Mouse (Mus musculus): ENCODE measurements at regions not wholly inside any gene's neighbourhood (a gene's known extent, or its start where the extent isn't known, plus 50 kb on each side); places are given as distances from the start of the nearest gene placed in this dataset.

DNA sequence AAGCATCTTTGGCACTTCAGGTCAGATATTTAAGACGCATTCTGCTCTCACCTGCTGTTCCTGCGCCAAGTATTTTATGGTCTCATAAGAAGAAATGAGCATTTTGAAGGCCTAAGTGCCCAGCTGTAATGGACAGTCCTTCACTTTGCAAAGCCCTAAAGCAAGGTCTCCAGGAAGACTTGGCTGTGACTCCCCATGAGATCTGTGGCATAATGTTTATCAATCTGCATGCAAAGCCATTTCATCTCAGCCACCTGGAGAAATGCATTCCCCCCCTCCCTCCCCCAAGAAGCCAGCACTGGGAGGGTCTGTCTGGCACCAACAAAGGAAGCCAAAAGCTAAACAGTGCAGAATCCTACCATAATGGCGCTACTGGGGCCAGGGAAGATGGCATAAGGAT, 437.4 kb downstream of the Slc4a3 start:
- DNase-seq (ENCODE audit: extremely low read depth, low read depth, low spot score), result no peak

DNA sequence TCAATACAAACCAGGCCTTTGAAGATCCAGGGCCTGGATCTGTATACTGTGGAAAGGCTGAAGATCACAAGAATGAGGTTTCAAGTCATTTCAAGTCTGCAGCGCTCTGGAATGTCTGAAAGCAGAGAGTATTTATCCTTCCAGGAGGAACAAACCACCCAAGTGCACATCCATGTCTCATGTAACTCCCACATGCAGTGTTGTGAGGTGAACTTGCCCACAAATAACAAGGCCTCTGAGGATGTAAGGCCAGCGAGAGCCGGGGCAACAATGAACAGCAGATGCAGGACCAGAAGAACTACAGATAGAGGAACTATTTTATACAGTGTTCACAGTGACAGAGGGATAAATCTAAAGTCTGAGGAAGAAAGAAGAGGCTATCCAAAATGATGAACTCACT, 442.4 kb downstream of the Slc4a3 start:
- DNase-seq (ENCODE audit: extremely low read depth, low read depth, low spot score), result no peak

DNA sequence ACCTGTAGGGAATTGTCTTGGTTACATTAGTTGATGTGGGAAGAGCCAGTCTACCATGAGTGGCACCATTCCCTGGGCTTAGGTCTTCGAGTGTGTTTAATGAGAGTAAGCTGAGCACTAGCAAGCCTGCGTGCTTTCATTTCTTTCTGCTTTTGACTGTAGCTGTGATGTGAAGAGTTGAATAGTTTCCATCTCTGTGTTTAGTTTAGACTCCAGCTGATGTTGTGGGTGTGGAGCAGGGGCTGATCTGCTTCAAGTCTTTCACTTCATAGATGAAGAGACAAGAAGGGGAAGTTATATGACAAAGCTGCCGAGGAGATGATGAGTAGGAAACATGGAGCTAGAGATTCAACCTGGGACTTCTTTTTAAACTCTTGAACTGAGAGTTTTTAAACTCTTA, 446.0 kb downstream of the Slc4a3 start:
- DNase-seq (ENCODE audit: extremely low read depth, low read depth, low spot score), result no peak

DNA sequence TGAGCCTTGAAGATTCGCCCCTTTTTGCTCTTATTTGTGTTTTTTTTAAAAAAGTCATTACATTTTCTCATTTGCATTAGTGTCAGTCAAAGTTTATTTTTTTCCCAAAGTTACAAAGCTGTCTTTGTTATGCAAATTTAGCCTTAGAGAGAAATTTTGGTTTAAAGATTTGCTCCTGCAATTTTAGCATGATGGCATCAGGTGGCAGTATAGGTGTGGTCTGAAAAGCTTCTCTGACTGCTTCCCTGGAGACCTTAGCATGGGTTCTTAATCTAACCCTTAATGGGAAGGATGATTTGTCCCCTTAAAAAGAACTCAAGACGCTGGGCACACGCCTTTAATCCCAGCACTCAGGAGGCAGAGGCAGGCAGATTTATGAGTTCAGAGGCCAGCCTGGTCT, 451.2 kb downstream of the Slc4a3 start:
- no peak for DNase-seq (ENCODE audit: extremely low read depth, low read depth, low spot score)

DNA sequence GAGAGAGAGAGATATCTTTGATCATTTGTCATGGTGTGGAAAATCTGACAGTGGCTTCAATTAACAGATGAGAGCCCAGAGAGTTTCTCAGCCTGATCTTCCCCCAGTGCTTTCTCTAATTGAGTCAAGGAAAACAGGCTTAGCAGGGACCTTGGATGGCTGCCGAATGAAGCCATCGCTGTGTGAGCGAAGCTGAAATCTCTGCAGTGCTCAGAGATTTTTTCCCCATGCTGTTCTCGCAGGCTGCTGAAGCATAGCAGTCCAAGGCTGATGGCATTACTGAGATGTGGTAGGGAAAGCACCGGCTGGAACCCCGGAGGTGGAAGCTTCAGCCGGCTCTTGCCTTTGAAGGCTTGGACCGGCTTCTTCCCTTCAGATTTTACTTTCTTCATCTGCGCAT, 455.1 kb downstream of the Slc4a3 start:
- no peak for DNase-seq (ENCODE audit: extremely low read depth, low read depth, low spot score)

DNA sequence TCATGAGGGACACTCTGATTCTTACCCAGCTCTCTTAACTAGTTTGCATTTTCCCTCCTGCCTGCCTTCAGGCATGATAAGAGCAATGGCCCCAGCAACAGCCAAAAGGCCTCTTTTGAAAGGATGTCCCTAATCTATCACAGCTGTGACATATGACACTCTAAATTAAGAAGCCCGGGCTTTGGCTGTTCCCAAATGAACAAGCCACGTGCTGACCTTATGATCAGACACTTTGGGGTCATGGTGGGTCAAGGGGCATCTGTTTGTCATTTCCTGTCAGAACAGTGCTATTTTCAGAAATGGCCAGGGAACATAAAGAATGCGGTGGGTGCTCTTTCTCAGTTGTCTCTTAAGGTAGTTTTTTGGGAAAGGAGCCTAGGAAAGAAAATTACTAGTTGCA, 463.5 kb downstream of the Slc4a3 start:
- DNase-seq (ENCODE audit: extremely low read depth, low read depth, low spot score), result no peak

DNA sequence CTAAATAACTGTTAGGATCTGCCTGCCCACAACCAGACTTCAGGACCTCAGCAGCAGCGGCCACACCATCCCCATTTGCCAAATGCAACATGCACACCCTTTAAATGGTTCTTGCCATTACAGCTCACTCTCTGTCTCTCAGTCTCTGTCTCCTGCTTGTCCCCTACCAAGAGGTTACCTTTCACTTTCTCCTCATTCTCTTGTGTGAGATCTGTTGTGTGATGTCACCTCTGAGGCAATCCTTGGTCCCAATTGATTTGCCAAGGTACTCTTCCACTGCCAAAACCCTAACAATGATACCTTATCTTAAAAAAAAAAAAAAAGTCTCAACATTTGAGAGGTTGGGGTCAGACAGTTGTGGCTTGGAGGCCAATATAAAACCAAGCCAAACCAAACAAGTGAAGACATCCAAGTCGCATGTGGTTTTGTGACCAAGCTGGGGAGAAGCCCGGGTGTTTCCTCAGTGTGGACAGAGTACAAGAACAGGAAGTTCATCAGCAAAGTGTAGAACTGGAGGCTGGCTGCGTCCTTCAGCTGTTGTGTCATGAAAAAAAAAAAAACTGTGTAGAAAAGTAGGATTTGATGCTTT, 464.2 kb downstream of the Slc4a3 start:
- no peak for DNase-seq (ENCODE audit: extremely low read depth, low read depth, low spot score)

DNA sequence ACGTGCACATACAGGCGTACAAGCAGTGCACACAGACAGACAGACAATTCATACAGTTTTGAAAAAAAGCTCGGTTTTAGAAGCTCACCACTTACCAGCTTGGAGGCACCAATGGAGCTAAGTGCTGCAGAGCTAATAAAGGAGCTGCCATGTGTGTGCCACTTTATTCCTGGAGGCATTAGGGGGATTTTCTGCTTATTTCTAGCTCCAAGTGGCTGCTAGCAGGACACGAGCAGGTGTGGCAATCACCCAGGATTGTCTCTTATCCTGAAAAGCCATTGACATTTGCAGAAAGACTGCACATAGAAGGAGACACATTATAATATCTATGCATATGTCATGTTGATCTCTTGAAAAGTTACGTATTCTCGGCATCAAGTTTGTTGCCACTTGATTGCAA, 472.5 kb downstream of the Slc4a3 start:
- DNase-seq (ENCODE audit: extremely low read depth, low read depth, low spot score), result no peak

DNA sequence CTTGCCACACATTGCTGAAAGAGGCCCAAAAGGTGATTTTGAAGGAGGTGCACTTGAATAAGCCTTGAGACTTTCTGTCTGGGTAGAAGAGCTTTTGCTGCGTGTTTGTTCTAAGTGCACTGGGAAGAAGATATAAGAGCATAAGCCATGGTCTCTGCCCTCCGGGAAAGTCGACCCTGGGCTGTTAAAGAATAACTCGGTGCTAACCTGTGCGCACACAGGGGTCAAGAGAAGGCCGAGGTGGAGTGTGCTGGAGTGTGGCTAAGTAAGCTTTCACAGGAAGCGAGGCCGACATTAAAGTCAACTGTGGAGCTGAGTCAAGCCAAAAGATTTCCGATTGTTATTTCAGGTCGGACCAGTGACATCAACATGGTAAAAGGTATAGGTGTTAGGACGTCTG, 473.0 kb downstream of the Slc4a3 start:
- DNase-seq (ENCODE audit: extremely low read depth, low read depth, low spot score), result no peak

DNA sequence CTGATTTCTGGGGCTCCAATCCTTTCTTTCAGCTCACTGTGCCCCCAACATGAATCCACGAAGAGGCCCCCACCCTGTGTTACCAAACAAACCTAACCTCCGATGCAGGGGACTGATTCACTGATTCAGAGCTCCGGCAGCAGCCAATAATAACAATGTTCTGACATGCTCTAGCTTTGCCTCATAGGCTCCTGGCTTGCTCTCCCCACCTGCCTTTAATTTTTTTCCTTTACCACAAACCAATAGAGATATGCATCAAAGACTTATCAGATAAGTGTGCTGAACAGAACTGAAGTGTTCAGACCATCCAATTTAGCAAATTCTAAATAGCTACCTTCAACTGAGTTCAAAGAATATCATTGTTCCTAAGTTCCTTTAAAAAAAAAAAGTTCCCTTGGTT, 478.6 kb downstream of the Slc4a3 start:
- no peak for DNase-seq (ENCODE audit: extremely low read depth, low read depth, low spot score)

DNA sequence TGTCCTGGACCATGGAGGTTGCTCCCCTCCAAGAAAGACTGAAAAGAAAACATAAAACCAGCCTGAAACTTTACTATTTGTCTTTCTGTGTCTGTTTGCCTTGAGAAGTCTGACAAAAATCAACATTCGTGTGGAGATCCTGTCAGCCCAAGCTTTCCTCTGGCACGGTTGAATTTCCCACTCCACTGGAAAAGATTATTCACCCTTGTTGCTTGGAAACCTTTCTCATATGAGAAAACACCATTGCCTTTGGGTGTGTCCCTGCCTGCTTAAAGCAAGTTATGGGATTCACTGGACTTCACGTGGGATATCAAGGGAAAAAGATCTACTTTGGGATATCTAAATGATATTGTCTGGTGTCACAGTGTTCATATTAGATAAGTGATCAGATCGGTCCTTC, 479.3 kb downstream of the Slc4a3 start:
- DNase-seq (ENCODE audit: extremely low read depth, low read depth, low spot score), result no peak

DNA sequence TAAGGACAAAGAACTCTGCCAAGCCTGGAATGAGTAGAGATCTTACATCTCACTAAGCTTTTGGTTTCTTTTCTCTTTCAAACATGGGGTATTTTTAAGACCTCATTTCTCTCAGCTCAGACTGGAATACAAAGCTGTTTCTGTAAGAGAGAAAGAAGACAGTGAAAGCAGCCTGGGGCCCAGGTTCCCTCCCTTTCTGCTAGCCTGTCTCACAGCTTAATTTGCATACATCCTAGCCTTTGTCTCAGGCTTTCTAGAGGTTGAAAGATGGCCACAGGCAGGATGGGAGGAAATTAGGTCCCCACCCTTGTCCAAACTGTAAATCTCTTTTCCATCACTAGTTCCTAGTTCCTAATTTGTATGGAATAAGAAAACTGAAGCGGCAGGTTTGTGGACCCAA, 483.0 kb downstream of the Slc4a3 start:
- DNase-seq (ENCODE audit: extremely low read depth, low read depth, low spot score), result no peak

DNA sequence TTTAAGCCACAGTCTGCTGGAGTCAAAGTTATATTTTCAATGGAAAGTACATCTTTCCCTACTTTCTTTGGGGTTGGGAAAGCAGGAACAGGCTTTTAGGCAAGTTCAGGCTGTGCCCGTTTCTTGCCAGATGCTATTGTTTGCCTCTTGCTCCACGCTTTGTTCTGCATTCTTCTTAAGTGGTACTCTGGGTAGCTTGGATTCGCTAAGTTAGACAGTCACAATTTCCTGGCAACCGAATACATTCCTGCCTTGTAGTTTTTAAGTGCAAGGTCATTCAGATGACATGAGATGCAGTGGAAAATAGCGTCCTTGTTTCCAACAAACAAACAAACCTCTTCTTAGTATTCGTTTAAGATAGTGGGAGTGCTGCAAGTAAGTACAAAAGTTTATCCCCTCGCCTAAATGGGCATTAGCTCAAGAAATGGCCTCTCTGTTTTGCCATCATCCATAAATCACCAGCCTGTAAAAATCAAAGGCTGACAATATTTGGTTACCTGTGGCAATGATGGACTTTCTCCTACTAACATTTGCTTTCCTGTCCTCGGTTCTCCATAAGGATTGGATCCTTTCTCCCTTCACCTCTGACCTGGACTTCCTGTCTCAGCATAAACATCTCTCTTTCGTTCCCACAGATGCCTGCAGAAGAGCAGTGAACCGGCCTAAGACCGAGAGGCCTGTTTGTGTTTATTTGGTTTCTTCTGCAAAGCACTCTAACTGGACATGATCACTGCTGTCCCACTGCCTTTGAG, 485.3 kb downstream of the Slc4a3 start:
- DNase-seq (ENCODE audit: extremely low read depth, low read depth, low spot score), result no peak

DNA sequence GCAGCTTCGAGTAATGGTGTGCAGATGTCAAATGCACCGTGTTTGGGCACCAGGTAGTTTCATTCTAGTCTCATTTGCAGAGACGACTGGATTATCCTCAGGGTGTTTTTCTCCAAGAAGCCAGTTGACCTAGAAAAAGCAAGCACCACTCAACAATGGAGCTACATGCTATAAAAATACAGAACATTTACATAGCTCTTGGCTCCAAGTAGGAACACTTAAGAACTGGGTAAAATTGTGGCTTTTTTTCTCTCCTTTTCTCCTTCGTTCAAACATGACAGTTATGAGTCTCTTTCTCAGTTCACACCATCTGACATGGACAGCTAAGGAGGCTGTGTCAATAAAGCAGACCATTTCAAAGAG, 485.8 kb downstream of the Slc4a3 start:
- DNase-seq (ENCODE audit: extremely low read depth, low read depth, low spot score), result no peak

DNA sequence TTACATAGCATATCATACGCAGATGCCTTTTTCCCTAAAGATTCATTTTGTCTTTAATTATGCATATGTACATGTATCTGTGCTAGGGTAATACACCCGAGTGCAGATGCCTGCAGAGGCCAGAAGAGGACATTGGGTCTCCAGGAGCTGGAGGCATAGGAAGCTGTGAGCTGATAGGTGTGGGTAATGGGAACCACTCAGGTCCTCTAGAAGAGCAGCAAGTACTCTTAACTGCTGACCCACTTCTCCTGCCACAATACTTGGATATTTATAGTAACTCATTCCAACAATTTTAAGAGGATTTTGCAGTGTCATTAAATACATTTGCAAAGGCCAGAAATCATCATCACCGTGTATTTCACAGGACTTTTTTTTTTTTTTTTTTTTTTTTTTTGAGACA, 486.6 kb downstream of the Slc4a3 start:
- DNase-seq (ENCODE audit: extremely low read depth, low read depth, low spot score), result no peak

DNA sequence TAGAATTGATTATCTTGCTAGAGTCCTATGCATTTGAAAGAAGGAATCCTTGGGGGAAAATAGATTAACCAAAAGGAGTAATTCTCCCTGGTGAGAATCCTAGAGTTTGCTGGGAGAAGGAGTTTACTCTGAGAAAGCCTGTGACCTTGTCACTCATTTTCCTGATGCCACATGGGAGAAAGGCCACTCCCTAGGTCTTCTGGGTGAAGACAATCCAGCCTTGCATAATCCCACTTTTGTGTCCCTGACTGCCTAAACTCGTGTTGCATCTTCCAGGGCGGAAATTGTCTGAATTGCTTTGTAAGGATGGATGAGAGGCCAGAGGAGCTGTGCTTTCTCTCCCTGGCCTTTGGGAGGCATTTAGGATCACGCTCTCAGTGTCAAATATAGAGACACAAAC, 490.2 kb downstream of the Slc4a3 start:
- DNase-seq (ENCODE audit: extremely low read depth, low read depth, low spot score), result no peak

DNA sequence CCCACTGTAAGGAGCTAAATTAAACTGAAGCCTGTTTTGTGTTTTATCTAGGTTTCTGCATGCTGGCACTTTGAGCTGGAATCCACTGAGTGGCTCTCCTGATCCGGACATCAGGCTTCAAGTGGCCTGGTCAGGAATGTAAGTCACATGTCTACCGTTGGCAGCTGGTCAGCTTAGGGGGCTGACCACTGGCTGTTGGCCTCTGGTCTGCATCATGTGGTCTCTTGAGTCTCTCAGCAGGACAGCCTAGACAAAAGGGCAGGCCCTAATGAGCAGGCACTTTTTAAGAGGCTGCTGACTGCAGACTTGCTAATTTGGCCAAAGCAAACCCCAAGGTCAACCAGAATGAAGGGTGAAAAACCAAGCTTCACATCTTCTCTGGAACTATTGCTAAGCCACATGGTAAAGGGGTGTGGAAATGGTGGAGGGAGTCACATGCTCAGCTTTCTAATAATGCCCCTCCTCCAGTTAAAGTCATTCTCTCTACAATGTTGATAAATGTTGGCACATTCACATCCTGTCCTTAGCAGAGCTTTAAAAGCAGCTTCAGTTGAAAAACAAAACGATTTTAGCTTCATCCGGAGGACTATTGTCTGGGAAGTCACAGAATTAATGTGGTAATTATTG, 493.1 kb downstream of the Slc4a3 start:
- DNase-seq (ENCODE audit: extremely low read depth, low read depth, low spot score), result no peak

DNA sequence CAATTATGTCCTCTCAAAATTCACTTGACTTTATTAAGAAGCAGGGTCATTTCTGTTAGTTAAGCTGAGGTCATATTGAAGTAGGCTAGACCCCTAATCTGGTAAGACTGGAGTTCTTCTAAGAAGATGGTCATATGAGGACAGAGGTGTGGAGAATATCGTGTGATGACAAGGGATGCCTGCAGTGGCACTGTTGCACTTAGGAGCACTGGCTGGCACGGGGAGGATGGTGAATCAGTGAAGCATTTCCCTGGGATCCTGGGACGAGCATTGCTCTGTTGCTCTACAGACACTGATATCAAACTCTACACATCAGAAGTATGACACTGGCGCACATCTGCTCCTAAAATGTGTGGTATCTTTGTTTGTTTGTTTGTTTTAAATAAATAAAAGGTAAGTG, 493.6 kb downstream of the Slc4a3 start:
- DNase-seq (ENCODE audit: extremely low read depth, low read depth, low spot score), result no peak

DNA sequence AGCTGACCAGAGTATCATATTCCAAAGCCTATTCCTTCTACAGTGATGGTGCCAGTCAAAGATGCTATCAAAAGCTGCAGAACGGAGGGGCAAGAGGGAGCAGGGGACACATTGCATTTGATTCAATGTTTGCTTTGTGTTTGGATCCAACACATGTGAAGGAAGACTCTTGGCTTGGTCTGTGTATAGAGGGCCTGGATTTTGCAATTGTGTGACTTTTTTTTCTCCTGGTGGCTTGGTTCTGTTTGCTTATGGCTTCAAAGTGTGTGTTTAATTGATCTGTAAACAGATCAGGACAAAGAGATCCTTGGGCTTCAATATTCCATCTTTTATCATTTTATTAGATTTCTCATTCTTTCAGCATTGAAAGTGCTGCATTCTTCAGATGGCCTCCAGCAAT, 504.2 kb downstream of the Slc4a3 start:
- no peak for DNase-seq (ENCODE audit: extremely low read depth, low read depth, low spot score)

DNA sequence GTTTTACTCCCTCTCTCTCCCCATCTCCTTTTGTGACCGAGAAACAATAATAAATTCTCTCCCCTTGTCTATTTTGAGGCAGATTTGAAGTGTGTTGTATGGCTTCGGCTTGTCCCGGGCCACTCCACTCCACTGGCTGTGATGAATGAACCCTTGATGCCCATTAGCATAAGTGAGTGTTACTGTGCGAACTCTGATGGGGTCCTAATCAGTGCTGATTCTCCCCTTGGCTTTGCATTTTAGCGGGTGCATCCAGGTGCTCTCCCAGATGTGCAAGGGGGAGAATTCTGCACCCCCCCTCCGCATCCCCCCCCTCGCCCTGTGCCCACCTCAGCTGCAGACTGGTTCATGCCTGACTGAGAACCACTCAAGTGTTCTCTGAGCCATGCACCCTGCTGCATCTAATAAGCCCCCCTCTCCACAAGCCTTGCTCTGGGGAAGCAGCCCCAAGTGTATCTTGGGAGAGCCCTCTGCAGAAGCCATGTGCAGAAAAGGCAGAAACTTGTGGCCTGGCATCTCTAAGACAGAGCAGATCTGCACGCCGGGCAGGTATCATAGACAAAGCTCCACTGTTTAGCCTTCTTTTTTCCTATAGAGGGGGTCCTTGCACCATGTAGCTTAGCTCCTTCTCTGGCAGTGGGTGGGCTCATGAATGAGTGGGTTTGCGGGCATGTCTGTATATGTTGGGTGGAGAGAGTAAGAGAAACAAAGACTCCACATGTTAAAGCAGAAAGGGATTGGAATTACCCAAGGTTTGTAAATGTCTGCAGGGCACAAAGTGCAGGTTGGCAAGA, 507.5 kb downstream of the Slc4a3 start:
- no peak for DNase-seq (ENCODE audit: extremely low read depth, low read depth, low spot score)

DNA sequence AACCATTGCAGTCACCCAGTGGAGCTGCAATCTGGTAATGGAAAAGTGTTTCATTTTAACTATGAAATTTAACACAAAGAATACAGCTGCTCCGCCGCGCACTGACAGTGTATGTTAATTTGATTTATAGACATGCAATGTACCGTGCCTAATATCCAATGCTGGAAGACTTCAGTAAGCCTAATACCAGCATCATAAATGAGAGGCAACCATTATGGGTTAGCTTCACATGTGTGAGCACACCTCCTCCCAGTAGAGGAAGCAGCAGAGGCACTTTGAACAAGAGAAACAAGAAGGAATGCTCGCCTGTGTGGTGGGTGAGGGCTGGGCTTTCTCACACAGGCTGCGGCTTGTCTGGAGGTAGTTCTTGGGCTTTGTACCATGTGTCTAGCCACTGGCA, 519.7 kb downstream of the Slc4a3 start:
- no peak for DNase-seq (ENCODE audit: extremely low read depth, low read depth, low spot score)

DNA sequence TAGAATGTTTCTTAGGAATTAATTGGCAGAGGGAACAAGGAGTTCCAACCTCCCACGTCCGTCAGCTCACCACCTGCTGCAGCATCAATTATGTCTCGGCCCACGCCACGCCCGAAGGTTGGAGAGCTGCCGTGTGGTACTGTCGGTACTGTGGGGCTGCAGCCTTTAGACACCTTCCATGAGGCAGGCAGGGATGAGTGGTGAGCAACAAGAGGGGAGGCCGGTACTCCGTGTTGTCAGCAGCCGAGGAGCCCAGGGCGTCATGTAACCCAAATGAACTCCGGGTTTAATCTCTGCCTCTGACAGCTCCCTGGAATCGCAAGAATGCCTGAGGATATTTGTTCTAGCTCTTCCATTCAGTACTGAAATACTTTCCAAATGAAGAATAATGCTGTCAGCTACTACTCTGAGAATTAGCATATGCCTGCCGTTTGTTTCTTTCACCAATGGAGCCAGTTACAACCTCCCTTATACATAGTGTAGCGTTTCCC, 524.8 kb downstream of the Slc4a3 start:
- no peak for DNase-seq (ENCODE audit: extremely low read depth, low read depth, low spot score)
